Mouse (Mus musculus): Measurements from ENCODE around the gene Fancc.
"Not testable (repeated sequence)": the region's sequence is repeated elsewhere in the genome, so short reads cannot be mapped to it uniquely, and the experiment has no call there.

Fancc gene

GRCm38 (mm10) chr13:63515542-63515941 is 18.5 kb upstream of the Fancc start:
- no peak for DNase-seq (ENCODE audit: low spot score)

GRCm38 (mm10) chr13:63514931-63515360 is 17.9 kb upstream of the Fancc start:
- DNase-seq (ENCODE audit: low spot score), result no peak

- DNase-seq (ENCODE audit: low spot score), result no peak
Observed at GRCm38 (mm10) chr13:63513374-63514098, 16.5 kb upstream of the Fancc start.

GRCm38 (mm10) chr13:63512411-63512810 is 15.3 kb upstream of the Fancc start:
- no peak for DNase-seq (ENCODE audit: low spot score)

GRCm38 (mm10) chr13:63507821-63508220 is 10.7 kb upstream of the Fancc start:
- no peak for DNase-seq (ENCODE audit: low spot score)

GRCm38 (mm10) chr13:63507001-63507556 is 10.0 kb upstream of the Fancc start:
- DNase-seq (ENCODE audit: low spot score), result no peak

- DNase-seq (ENCODE audit: low spot score), result no peak
Observed at GRCm38 (mm10) chr13:63506364-63506763, 9.3 kb upstream of the Fancc start.

- DNase-seq (ENCODE audit: low spot score), result no peak
Observed at GRCm38 (mm10) chr13:63502391-63502790, 5.3 kb upstream of the Fancc start.

- DNase-seq (ENCODE audit: low spot score), result no peak
Observed at GRCm38 (mm10) chr13:63499489-63499888, 2.4 kb upstream of the Fancc start.

- DNase-seq (ENCODE audit: low spot score), result no peak
Observed at GRCm38 (mm10) chr13:63487707-63488042, 9.4 kb downstream of the Fancc start.

GRCm38 (mm10) chr13:63486791-63487706 is 10.0 kb downstream of the Fancc start:
- DNase-seq (ENCODE audit: low spot score), result no peak

GRCm38 (mm10) chr13:63475356-63475755 is 21.7 kb downstream of the Fancc start:
- no peak for DNase-seq (ENCODE audit: low spot score)

GRCm38 (mm10) chr13:63452898-63453297 is 44.2 kb downstream of the Fancc start:
- DNase-seq (ENCODE audit: low spot score), result peak; percentile 79

- no peak for DNase-seq (ENCODE audit: low spot score)
Observed at GRCm38 (mm10) chr13:63451140-63451539, 45.9 kb downstream of the Fancc start.

GRCm38 (mm10) chr13:63445419-63445818 is 51.7 kb downstream of the Fancc start:
- DNase-seq (ENCODE audit: low spot score), result no peak

- DNase-seq (ENCODE audit: low spot score), result peak; percentile 31
Observed at GRCm38 (mm10) chr13:63432759-63433158, 64.3 kb downstream of the Fancc start.

- DNase-seq (ENCODE audit: low spot score), result no peak
Observed at GRCm38 (mm10) chr13:63431857-63432191, 65.3 kb downstream of the Fancc start.

- DNase-seq (ENCODE audit: low spot score), result peak; percentile 87
Observed at GRCm38 (mm10) chr13:63431030-63431856, 65.8 kb downstream of the Fancc start.

GRCm38 (mm10) chr13:63430681-63431029 is 66.4 kb downstream of the Fancc start:
- DNase-seq (ENCODE audit: low spot score), result no peak

- DNase-seq (ENCODE audit: low spot score), result no peak
Observed at GRCm38 (mm10) chr13:63430206-63430605, 66.9 kb downstream of the Fancc start.

- not testable (repeated sequence) for DNase-seq (ENCODE audit: low spot score)
Observed at GRCm38 (mm10) chr13:63428211-63428610, 68.9 kb downstream of the Fancc start.

GRCm38 (mm10) chr13:63423060-63423459 is 74.0 kb downstream of the Fancc start:
- no peak for DNase-seq (ENCODE audit: low spot score)
